Mouse (Mus musculus) layer of hippocampus, postnatal 10 days (tissue): ENCODE measurements at regions not wholly inside any gene's neighbourhood (a gene's known extent, or its start where the extent isn't known, plus 50 kb on each side); places are given as distances from the start of the nearest gene placed in this dataset.

Experiments
- DNase-seq, 2 experiments: peaks; one replicate each; pipeline ENCODE4 v3.0.0; 2021; ENCODE audit warnings: low spot score in 2 of 2

GRCm38 (mm10) chr11:112092168-112092567 lies 689.9 kb upstream of the Sox9 start:
- no peak for DNase-seq

- no peak for DNase-seq
Measured at GRCm38 (mm10) chr11:112095009-112095408, 687.0 kb upstream of the Sox9 start.

DNA sequence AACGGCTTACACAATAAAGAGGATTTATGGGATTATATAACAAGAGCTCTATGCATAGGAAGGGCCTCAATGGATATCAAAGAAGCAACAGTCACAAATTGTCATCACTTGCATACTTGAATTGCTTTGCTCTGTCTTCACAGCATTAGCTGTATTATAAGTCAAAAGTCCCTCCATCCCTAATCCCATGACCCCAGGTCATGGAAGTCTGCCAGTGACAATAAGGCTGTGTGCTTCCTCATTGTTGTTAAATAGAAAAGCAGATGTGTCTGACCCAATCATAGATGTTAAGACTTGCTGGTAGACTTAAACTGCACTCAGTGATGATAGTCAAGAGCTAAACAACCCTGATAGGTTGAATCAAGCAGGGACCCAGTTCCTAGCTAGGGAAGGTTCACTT lies 683.9 kb upstream of the Sox9 start:
- no peak for DNase-seq

DNA sequence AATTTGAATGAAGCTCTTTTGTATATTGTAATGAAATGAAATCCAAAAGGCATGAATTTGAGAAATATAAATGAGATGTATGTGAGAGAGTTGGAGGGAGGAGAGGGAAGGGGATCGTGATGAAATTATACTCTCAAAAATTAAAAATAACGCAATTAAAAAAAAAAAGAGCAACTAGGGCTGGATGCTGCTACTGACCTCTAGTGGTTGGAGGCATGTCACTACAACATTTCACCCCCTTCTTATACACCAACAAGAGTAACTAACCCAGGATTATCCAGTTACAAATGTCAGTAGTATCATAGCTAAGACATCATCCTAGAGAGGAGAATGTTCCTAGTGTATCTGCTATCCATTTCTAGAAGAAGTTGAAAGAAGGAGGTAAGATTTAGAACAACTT lies 678.8 kb upstream of the Sox9 start:
- no peak for DNase-seq

DNA sequence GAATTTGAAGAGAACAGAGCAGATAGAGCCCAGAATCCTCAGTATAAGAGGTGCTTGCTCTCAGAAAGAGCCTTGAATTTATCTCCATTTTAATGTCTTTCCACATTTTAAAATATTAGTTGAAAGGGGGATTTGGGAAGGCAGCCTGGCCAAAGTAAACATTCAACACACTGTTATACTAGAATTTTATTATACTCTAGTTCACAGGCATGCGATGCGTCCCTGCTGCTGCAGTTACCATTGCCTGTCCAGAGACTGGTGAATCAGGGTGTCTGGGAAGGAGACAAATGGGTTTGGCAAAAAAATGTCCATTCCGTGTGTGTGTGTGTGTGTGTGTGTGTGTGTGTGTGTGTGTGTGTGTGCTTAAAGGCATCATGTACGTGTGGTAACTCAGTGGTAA lies 675.1 kb upstream of the Sox9 start:
- no peak for DNase-seq

DNA sequence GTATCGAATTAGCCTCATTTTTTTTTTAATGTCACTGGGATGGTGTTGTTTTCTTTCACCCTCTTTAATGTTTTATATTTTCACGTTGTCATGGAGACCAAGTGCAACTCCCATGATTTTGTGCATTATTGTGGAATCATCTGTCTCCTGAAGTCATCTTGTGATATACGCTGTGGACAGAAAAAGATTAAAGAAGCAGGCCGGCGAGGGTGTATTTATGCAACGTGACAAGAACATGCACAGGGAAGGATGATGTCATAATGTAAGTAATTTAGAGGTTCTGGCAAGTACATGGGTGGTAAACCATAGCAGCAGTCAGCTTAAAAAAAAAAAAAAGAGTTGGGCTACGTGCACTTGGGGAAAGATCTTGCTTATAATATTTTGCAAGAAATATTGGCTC lies 674.7 kb upstream of the Sox9 start:
- DNase-seq: no peak

DNA sequence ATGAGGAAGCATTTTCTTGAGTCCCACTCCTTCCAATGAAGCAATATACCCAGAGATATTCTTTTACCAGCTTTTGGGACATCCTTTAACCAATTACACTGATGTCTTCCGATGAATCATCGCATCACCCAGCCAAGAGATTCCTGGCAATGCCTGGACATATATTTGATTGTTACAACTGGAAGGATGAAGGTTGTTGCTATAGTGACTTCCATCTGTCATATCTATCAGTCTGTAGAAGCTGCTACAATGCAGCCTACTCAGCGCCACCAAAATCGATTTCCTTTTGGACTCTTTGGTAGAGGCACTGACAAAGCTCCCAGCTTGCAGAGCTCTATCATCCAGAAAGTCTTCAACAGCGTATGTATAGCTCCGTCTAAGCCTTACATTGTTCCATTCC lies 661.0 kb upstream of the Sox9 start:
- no peak for DNase-seq

- DNase-seq: no peak
Measured at GRCm38 (mm10) chr11:112121831-112122230, 660.2 kb upstream of the Sox9 start.

- DNase-seq: no peak
Measured at GRCm38 (mm10) chr11:112125249-112125933, 656.6 kb upstream of the Sox9 start.

- no peak for DNase-seq
Measured at GRCm38 (mm10) chr11:112130090-112130489, 651.9 kb upstream of the Sox9 start.

- no peak for DNase-seq
Measured at GRCm38 (mm10) chr11:112137401-112138020, 644.5 kb upstream of the Sox9 start.

- DNase-seq: no peak
Measured at GRCm38 (mm10) chr11:112140058-112140457, 642.0 kb upstream of the Sox9 start.

- DNase-seq: no peak
Measured at GRCm38 (mm10) chr11:112140495-112140894, 641.5 kb upstream of the Sox9 start.

DNA sequence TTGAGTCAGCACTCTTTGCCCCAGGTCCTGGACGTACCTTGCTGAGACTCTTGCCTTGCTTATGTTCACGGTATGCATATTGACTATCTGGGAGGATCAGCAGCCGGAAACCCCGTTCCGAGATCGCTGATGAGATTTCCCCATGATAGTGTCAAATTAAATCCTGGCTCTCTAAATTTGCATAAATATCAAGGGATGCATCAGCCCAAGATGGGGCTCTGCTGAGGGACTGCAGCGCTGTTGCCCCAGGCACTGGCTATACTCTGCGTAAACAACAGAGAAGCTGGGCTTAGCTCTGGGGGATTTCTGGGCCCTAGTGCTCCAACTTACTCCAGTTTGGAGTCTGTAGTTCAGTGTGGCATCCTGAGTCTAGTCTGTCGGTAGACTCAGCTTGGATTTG lies 641.1 kb upstream of the Sox9 start:
- DNase-seq: no peak

DNA sequence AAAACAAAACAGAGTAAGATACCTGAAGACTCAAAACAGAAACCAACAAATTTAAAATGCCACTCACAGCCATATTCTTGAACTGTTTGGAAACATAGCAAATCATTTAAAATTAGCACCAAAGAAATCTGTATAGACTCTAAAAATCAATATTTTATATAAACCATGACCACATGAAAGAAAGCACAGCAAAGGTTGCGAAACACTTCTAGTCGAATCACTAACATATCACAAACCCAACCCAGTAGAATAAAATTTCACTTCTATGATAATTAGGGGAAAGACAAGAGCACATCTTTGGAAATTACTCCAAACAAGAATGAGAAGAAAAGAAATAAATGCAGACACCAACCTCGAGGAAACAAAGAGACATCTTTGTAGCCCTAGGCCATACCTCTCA lies 630.0 kb upstream of the Sox9 start:
- no peak for DNase-seq

GRCm38 (mm10) chr11:112153198-112153597 lies 628.8 kb upstream of the Sox9 start:
- DNase-seq: no peak

DNA sequence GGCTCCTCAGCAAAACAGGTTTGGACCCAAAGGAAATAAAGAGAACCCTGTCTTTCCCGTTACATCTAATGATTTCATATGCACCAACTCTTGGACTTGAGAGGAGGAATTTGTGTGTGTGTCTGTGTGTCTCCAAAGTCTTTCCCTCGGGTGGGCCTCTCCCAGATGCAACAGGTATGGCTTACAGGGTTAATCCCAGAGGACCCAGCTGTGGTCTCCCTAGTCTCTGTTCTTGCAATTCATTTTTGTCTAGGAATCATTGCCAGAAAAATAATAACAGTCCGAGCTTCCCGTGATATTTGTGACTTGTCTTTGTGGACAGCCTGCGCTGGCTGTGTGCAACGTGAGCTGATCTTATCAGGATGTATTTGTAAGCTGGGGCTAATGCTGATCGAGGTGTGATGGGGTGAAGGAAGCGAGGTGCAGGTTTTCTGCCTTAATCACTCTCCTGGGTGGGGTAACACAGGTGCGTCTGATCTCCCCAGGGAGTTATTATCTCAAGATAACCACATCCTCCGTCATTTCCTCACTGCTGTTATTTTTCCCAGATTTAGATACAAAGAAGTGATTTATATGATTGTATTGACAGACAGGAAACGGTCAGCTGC lies 627.2 kb upstream of the Sox9 start:
- no peak for DNase-seq

DNA sequence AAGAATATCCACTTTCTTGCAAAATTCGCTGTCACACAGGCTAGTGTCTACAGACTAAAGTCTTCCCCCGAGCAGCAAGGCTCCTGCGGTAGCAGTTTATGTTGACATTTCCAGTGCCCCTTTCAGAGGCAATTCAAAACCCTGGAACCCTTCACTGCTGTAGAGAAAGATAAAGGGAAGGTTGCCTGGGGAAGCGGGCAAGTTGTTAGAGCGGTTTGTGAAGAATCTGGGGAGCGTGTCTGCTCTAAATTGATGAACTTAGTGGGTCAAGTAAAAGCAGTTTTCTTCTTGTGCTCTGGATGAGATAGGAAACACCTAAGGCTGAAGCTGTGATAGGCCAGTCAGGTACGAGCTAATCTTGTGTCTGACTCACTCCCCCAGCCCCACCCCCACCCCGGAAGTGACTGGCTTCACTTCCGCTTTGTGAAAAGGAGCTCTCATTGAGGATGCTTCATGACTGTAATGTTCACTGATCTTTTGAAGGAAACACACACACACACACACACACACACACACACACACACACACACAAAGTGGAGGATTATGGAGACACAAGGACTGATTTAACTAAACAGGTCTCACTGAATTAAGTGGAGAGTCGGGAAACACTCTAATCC lies 626.6 kb upstream of the Sox9 start:
- DNase-seq: no peak

- DNase-seq: no peak
Measured at GRCm38 (mm10) chr11:112163681-112164265, 618.3 kb upstream of the Sox9 start.

DNA sequence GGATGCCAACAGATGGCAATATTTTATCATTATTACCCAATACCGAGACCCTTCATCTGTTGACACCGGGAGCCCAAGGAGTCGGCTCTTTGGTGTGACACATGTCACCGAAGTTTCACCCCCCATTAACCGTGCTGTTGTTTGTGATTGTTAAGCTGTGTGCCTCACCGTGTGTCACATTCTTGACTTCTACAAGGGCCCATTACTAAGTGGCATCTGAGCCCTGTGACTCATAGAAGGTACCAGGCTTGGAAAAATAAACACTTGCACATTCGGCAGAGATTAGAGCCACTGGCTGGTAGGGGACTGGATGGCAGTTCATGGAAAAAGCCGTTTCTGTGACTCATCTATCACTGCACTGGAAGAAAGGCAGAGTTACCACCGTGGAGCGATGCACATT lies 608.4 kb upstream of the Sox9 start:
- DNase-seq: no peak

GRCm38 (mm10) chr11:112175302-112175701 lies 606.7 kb upstream of the Sox9 start:
- DNase-seq: no peak

- DNase-seq: no peak
Measured at GRCm38 (mm10) chr11:112180666-112181065, 601.4 kb upstream of the Sox9 start.
